Mouse (Mus musculus) cerebellum, postnatal 25 days (tissue): ENCODE measurements around the gene Gm8251.
"Not testable (repeated sequence)": the region's sequence is repeated elsewhere in the genome, so short reads cannot be mapped to it uniquely, and the experiment has no call there.

ENCODE experiments used
- DNase-seq, 2 experiments: peaks; one replicate each; pipeline ENCODE4 v3.0.0; 2021; ENCODE audit warnings: mixed read lengths in 2 of 2

Gene Gm8251

DNA sequence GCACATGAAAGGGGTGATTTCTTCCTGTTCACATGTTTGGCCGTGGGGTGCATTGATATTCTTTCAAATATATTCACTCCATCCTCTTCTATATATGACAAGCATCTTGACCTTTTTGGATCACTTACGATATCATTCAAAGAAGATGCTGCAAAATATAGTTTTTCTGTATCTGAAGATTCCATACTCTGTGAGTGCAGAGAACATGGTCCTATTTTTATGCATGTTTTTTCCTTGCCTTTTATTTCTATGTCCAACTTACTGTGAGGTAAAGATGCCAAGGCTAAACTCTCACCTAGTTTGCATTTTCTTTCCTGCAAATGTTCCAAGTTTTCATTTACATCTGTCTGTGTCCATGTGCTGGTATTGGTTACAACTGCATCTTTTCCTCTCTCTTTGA, at the start of gene Gm8251:
Gene Gm8251, minus strand, starts transcription at position 101 of the 400 bp plus-strand sequence.
- no peak for DNase-seq

DNA sequence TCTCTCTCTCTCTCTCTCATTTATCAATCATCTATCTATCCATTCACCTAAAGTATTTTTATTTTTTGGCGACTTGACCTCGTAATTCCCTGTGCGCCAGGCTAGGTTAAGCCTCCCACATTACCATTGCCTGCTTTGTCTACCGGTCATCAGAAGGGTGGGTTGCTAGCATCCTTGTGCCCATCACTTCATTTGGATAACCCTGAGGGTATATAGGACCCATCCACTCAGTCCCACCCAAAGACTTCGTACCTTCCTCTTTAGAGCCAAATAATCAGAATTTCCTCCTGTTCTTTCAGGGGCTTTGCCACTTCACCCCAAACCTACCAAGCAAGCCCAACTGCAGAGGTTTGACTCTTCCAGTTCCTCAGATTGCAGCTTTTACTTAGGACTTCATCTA, 41.2 kb upstream of the Gm8251 start:
- no peak for DNase-seq

DNA sequence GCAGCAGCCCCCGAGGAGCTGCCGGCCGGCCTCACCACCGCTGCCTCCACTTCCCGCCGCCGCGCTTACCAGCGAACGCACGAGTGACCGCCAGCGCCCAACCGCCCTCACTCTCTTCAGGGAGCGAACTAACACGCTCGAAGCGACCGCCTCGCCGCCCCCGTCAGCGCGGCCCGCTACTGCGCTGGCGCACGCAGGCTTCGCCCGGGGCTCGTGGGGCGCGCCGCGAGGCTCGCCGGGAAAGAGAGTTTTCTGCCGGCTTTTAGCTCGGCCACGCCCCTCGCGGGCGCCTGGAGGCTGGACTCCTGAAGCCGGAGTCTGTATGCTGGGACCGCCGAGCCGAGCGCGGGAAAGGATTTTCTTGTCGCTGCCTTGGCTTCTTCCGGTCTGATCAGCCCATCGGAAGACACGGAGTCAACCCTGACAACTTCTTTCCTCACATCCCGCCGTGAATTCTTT, 40.6 kb upstream of the Gm8251 start, which contains the start of gene Tex30:
Gene Tex30, minus strand, starts transcription at position 183 of the 459 bp plus-strand sequence.
- DNase-seq: peak; percentile 93 to 96

DNA sequence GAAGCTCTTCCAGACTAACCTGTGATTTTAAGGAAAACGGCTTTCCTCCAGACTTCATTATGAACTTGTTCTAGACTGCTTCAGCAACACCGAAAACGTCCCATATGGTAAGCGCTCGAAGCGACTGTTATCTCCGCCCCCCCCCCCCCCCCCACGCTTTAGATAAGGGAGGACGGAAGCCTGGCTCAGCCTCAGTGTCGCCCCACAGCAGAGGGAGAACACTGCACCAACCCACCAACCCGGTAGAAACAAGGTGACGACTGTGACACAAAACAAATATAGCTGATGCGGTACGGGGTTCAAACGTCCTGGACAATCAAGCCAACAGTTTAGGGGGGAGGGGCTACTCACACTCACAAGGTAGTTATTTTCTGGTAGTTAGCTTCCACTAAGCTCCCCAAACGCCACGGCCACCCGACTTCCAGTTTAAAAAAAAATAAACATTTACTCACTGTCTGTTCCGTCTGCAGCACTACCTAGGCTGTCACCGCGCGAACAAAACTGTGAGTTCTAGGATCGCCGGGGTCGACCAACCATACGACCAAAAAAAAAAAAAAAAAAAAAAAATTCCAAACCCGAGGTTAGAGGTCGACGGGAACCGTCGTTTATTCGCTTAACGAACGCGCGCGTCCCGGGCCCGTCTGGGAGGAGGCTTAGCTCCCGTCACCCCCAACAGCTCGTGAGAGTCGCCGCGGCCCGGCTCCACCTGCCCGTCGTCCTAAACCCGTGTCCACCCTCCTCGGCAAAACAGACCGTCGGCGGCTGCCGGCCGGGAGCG, 39.9 kb upstream of the Gm8251 start:
- peak; percentile 31 to 38 for DNase-seq

DNA sequence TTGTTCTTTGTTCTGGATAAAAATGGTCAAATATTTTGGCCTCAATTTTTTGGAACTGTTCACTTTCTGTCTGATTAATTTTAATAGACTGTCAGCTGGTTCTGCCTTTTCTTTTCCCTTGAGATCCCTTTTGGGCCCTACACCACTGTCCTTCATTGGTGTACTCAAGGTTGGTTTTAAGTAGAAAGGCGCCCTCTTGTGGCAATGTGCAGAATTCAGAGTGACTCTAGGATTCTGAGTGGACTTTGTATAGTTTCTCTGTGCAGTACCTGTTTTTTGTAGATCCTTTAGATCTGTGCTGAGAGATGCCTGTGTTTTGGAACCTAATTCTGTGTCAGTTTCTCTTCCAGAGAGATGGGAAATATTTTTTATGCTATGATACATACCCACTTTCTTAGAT, 2.9 kb upstream of the Gm8251 start:
- DNase-seq: peak; percentile 26 to 42

DNA sequence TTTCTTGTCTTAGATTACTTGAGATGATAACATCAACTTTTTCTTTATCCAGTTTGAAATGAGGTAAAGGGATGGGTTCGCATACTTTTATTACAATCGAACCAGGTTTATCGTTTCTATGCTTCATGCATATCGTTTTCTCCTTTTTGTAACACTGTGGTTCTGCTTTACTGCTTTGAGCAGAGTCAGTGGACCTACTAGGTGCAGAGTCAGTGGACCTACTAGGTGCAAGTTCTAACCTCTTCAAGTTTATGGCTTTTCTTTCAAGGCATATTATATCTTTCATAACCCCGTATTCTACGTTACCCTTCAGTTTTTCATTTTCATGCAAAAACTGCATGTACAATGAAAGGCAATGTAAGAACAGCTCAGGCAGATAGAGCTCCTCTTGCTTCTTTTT, 1.7 kb upstream of the Gm8251 start:
- no peak for DNase-seq

DNA sequence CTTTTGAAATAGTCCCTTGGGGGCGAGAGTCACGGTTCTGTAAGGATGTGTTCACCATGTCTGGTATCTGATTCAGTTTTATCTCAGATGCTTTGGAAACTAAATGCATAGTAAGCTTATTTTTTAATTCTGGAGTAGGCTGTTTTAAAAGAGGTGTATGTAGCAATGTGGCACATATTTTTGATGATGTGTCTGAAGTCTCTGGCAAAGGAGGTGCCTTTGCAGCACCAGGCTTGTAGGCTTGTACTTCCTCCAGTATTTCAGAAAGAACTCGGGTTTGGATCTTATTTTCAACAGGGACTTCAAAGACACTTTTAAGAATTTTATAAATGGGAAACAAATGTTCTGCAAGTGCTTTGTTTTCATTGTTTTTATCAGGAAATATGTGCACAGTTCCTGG, 3.9 kb downstream of the Gm8251 start:
- no peak for DNase-seq

DNA sequence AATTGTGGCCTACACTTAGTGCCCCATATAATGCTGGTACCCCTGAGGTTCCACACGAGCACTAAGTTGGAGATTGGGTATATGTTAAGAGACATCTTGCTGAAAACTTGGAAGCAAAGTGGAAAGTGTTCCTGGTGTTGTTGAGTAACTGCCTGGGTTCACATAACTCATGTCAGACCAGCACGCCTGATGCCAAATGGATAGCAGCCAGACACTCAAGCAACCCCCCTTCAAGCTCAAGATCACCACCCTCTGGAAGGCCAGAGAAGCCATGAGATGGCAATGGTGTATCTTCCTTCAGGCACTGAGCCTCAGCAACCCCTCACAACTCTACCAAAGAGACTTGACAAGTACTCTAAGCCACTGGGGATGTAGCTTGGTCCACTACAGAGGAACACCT, 15.2 kb downstream of the Gm8251 start:
- DNase-seq: no peak

DNA sequence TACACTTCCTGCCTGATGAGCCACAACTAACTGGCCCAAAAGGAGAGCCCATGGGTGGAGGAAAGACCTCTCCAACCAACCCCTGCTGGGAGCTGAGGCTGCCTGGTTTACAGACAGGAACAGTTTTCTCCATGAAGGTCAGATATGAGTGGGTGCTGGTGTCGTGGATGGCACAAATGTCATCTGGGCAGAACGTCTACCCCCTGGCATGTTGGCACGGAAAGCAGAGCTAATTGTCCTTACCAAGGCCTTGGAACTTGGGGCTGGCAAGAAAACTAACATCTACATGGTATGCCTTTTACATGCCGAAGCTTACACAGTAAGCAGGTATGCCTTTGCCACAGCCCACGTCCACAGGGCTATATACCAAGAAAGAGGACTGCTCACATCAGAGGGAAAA, 16.0 kb downstream of the Gm8251 start:
- not testable (repeated sequence) for DNase-seq

DNA sequence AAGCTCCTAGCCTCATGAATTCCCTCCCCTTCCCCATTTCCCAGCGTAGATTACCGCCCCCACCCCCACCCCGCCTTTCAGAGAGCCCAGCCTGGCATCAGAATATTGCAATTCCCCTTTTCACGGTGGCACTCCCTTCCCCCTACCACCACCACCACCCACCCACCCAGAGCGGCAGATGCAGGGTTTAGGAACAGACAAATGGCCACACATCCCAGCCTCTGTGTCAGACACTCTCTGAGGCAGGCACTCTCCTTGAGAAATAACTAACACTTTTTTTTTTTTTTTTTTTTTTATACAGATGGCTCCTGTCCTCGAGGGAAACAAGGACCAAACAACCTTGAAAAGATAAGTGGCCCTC, 19.2 kb downstream of the Gm8251 start:
- DNase-seq: no peak

DNA sequence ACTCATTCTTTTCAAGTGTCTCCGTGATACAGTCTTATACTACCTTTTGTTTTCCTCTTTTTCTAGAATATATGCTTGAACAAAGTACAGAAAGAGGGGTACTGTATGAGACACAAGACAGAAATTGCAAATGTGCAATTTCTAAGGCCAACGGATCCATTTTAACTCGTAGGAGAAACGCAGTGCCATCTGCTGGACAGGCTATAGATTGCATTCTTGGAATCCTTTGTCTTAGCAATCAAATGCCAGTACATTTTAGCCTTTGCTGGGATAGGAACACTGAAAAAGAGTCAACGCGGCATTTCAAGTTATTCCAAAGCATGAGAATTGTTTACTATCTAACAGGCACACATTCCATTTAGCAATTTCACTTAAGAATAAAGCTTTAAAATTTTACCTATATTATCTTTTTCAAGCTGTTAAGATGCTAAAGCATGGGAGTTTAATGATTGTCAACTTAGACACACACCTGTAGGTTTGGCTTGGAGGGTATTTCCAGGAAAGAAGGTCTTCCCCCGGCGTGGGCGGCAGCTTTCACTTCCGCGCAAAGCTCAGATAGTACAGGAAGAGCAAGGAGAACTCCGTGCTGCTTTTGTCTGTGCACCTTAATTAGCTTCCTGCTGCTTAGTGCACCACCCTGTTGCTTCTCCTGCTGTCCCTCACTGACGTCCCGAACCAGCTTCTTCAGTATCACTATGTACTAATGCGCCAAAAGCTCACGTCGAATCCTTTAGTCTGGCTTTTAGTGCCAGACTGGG, 19.8 kb downstream of the Gm8251 start:
- peak; percentile 39 to 77 for DNase-seq

DNA sequence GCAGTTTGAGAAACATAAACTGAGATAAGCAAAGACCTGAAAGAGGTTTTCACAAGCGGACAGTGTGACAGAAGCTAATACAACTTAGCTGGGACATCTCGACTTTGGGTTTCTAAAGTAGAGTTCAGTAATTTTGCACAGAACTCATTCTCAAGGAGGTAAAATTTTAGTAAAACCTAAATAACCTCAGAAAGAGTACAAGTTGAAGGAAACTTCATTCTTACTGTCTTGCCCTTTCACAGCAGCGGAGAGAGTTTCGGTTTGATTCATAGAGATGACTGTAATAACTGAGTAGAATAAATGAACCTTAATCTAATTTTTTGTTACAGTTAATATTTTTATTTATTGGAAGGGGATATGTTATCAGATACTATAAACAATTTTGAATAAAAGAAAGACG, 28.8 kb downstream of the Gm8251 start:
- no peak for DNase-seq

DNA sequence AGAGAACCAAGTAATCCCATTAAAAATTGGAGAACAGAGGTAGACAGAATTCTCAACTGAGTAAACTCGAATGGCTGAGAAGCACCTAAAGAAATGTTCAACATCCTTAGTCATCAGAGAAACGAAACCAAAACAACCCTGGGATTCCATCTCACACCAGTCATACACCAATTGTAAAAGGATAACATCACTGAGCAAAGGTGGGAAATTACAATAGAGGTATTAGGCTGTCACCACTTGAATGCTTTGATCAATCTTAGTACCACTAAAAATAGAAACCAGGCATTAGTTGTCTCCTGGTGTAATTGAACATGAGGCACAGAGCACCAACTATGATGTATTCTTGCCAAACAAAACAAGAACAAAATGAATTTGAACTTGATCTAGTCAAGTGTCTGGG, 29.5 kb downstream of the Gm8251 start:
- no peak for DNase-seq

DNA sequence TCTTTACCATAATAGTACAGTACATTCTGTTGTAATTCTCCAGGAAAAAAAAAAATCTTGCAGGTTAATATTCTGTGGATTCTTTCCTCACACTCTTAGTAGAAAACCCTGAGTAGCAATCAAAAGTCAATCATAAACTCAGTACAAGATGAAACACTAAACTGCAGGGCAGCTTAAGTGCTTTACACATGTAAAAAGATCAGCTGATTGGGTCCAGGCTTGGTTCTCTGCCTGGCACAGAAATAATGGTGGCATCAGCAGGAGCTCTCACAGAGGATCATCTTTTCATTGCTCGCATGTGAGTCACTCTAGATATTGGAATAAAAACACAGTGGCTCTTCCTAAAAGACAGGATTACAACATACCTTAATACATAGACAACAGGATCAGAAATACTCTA, 34.1 kb downstream of the Gm8251 start:
- no peak for DNase-seq

DNA sequence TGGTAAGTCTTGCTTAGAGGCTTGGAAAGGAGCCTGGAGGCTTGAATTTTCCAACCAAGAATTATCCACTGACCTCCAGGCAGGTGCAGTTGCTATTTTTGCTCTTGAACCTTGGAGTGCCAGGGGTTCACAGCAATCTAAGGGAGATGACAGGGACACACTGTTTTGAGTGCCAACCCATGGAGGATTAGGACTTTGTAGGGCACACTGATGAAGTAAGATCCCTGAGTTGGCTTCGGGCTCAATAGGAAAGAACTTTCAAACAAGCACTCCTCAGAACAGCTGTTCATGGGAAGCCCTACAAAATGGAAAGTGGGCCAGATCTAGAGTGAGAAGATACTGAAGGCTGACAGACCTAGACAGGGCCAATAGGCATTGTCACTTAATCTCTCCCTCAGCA, 39.1 kb downstream of the Gm8251 start:
- DNase-seq: no peak

DNA sequence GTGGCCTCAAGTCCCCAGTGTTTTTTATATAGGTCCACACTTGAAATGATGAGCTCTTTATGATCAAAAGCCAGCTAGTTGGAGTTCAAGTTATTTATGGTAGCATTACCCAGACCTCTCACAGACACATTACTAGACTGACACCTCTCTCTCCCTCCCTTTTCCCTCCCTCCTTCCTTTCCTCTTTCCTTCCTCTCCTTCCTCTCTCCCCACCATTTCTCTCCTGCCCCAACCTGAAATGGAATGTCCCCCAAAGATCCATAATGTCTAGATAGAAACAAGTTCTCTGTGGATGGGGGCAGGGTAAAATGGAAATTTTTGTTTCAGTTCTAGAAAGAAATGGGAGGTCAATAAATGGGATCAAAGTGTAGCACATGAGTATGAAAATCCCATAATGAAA, 41.8 kb downstream of the Gm8251 start, which contains the start of gene Mettl21c:
Gene Mettl21c, minus strand, starts transcription at position 101 of the 400 bp plus-strand sequence.
- DNase-seq: no peak

DNA sequence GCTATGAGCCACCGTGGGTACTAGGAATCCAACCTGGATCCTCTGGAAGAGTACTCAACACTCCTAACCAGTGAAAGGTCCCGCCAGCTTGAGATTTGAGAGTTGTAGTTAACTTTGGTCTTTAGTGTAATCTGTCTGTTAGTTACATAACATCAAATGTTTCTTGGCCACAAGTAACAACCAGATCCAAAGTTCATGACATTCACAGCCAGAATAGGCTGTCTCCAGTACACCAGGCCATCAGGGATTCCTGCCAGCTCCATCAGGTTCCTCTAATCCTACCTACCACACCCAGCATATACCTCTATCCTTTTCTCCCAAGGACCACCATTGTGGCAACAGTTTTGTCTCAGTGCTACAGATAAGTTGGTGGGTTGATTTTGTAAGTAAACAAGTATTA, 46.2 kb downstream of the Gm8251 start:
- no peak for DNase-seq
